Mouse (Mus musculus) limb, embryonic 13.5 days (tissue): ENCODE measurements at regions not wholly inside any gene's neighbourhood (a gene's known extent, or its start where the extent isn't known, plus 50 kb on each side); places are given as distances from the start of the nearest gene placed in this dataset.

ENCODE experiments used
- ATAC-seq: fragments of 200-750 bp; cut with Nextera tagmentation; 2 replicates; pipeline ENCODE4 v1.8.0; 2017; ENCODE audit warnings: low read depth, moderate number of reproducible peaks, moderate TSS enrichment; ENCODE audit not compliant: low FRiP score
- H3K27ac ChIP-seq: fragments of 300-500 bp; sonication (generic); 2 replicates; pipeline ENCODE4 v1.5.1; 2015; ENCODE audit warnings: inconsistent platforms, mild to moderate bottlenecking, moderate library complexity
- H3K27me3 ChIP-seq: fragments of 300-500 bp; sonication (generic); 2 replicates; pipeline ENCODE4 v1.6.1; 2015; ENCODE audit warnings: mild to moderate bottlenecking, inconsistent platforms
- H3K36me3 ChIP-seq: fragments of 300-500 bp; sonication (generic); 2 replicates; pipeline ENCODE4 v1.6.1; 2015; ENCODE audit warnings: inconsistent platforms, mild to moderate bottlenecking, moderate library complexity
- H3K4me1 ChIP-seq: fragments of 300-500 bp; sonication (generic); 2 replicates; pipeline ENCODE4 v1.6.1; 2015; ENCODE audit warnings: inconsistent platforms
- H3K4me2 ChIP-seq: fragments of 300-500 bp; sonication (generic); replicated peaks from 2 replicates; pipeline ENCODE4 v1.6.1; 2015; ENCODE audit warnings: inconsistent platforms, mild to moderate bottlenecking, moderate library complexity
- H3K4me3 ChIP-seq: fragments of 300-500 bp; sonication (generic); 2 replicates; pipeline ENCODE4 v1.5.1; 2015; ENCODE audit warnings: moderate library complexity, mild to moderate bottlenecking, inconsistent platforms
- H3K9ac ChIP-seq: fragments of 300-500 bp; sonication (generic); 2 replicates; pipeline ENCODE4 v1.6.1; 2015; ENCODE audit warnings: mild to moderate bottlenecking, inconsistent platforms
- H3K9me3 ChIP-seq: fragments of 300-500 bp; sonication (generic); 2 replicates; pipeline ENCODE4 v1.6.1; 2016; ENCODE audit warnings: inconsistent platforms
- WGBS: fragments of 180-500 bp; shearing (Covaris S2); methylation state at CpG from one replicate; pipeline ENCODE4 v1.1.7; 2015; 5-methylcytosine and 5-hydroxymethylcytosine counted together

- Histone ChIP-seq H3K27me3 (no peaks in the 10 kb centered on the region), H3K9ac (no peak overlapping the region), H3K4me2 (no peak overlapping the region), H3K4me1 (no peaks in the 10 kb centered on the region), H3K36me3 (no peaks in the 10 kb centered on the region), H3K9me3 (no peaks in the 10 kb centered on the region), H3K4me3 (no peak overlapping the region), H3K27ac (no peak overlapping the region)
- WGBS: 71% methylated on average over 4 of the region's 4 CpGs
- ATAC-seq: no peak
Observed at GRCm38 (mm10) chr14:106190721-106191120, 84.7 kb downstream of the Trim52 start.

- Histone ChIP-seq H3K9me3 (no peaks in the 10 kb centered on the region), H3K27me3 (no peaks in the 10 kb centered on the region), H3K27ac (no peak overlapping the region), H3K4me1 (no peaks in the 10 kb centered on the region), H3K9ac (no peak overlapping the region), H3K4me2 (no peak overlapping the region), H3K4me3 (no peak overlapping the region), H3K36me3 (no peaks in the 10 kb centered on the region)
- WGBS: 81% methylated on average over 2 of the region's 2 CpGs
- ATAC-seq: no peak
Observed at GRCm38 (mm10) chr14:106193583-106193982, 87.6 kb downstream of the Trim52 start.

GRCm38 (mm10) chr14:106194104-106194503 is 88.1 kb downstream of the Trim52 start:
- H3K27ac ChIP-seq: no peak overlapping the region
- no peaks in the 10 kb centered on the region for H3K27me3 ChIP-seq
- ATAC-seq: no peak
- no peaks in the 10 kb centered on the region for H3K9me3 ChIP-seq
- H3K4me2 ChIP-seq: no peak overlapping the region
- no peak overlapping the region for H3K9ac ChIP-seq
- H3K4me3 ChIP-seq: no peak overlapping the region
- 93% methylated on average over 1 of the region's 1 CpGs for WGBS
- H3K36me3 ChIP-seq: no peaks in the 10 kb centered on the region
- H3K4me1 ChIP-seq: no peaks in the 10 kb centered on the region

GRCm38 (mm10) chr14:106197826-106198225 is 91.8 kb downstream of the Trim52 start:
- Histone ChIP-seq H3K4me1 (no peaks in the 10 kb centered on the region), H3K4me3 (no peak overlapping the region), H3K4me2 (no peak overlapping the region), H3K36me3 (no peaks in the 10 kb centered on the region), H3K9ac (no peak overlapping the region), H3K27ac (no peak overlapping the region), H3K27me3 (no peaks in the 10 kb centered on the region), H3K9me3 (no peaks in the 10 kb centered on the region)
- no peak for ATAC-seq
- 52% methylated on average over 1 of the region's 1 CpGs for WGBS

DNA sequence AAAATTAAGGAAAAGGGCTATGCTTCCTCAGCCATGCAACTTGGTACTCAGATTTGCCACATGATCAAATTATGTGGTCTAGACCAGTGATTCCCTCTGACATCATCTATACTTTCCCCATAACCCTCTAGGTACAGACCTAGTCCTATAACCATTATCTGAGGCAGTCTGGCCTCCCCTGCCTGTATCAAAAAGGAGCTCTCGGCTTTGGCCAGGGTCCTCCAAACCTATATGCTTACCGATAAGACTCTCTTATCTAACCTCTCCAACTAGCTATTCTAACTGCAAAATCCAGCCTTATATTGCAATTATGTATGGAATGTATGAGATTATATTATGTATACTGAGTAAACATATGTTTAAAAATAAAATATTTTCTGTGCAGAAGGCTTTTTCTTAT is 93.1 kb downstream of the Trim52 start:
- 93% methylated on average over 2 of the region's 2 CpGs for WGBS
- no peak overlapping the region for H3K9ac ChIP-seq
- no peak for ATAC-seq

GRCm38 (mm10) chr14:106199536-106200319 is 93.7 kb downstream of the Trim52 start:
- H3K36me3 ChIP-seq: no peaks in the 10 kb centered on the region
- no peak overlapping the region for H3K27ac ChIP-seq
- H3K4me2 ChIP-seq: no peak overlapping the region
- WGBS: 40% methylated on average over 1 of the region's 1 CpGs
- H3K9me3 ChIP-seq: no peaks in the 10 kb centered on the region
- no peak overlapping the region for H3K4me3 ChIP-seq
- H3K4me1 ChIP-seq: no peaks in the 10 kb centered on the region
- ATAC-seq: no peak
- H3K27me3 ChIP-seq: no peaks in the 10 kb centered on the region
- H3K9ac ChIP-seq: no peak overlapping the region

More for the DNA sequence above, 93.1 kb downstream of the Trim52 start:
- Histone ChIP-seq H3K36me3 (no peaks in the 10 kb centered on the region), H3K27me3 (no peaks in the 10 kb centered on the region), H3K4me3 (no peak overlapping the region), H3K9me3 (no peaks in the 10 kb centered on the region), H3K4me1 (no peaks in the 10 kb centered on the region), H3K4me2 (no peak overlapping the region), H3K27ac (no peak overlapping the region)

DNA sequence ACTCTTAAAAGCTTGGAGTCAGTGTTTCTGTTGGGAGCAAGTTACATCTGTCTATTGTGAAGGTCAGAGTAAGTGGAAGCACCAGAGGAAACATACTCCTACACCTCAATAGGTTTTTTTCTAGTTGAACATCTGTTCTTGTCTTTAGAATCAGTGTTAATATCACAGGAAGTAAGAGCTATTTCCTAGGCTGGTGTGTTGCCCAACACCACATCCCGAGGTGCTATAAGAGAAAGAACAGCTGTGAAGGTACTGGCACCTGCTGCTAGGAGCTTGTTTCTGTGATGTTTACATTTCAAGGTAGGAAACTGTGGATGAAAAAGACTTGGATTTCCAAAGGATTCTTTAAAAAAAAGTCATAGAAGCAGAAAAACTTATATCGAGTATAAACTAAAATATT is 105.1 kb downstream of the Trim52 start:
- H3K4me3 ChIP-seq: no peak overlapping the region
- H3K27ac ChIP-seq: no peak overlapping the region
- no peaks in the 10 kb centered on the region for H3K27me3 ChIP-seq
- no peaks in the 10 kb centered on the region for H3K9me3 ChIP-seq
- ATAC-seq: peak; percentile 57; the same call in 1 of the 2 replicates
- H3K36me3 ChIP-seq: no peaks in the 10 kb centered on the region
- H3K4me1 ChIP-seq: no peaks in the 10 kb centered on the region
- 48% methylated on average over 2 of the region's 2 CpGs for WGBS
- H3K9ac ChIP-seq: no peak overlapping the region
- H3K4me2 ChIP-seq: no peak overlapping the region

DNA sequence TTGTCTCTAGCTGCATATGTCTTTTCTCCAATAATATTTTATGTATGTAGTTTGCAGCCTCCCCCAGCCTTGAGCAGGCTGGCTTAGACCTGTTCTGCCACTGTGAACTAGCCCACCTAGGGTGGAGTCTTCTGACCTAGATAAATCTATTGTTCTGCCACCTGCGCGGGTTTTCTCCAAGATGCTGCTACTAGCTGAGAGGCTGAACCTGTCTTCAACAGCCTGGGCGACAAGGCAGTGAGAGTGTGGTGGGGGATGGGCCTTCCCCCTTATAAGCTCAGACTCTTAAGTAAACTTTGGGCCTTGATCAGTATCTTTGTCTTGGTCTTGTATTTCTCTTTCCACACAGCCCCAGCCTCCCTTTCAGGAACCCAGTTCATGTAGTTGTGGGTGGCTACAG is 111.7 kb downstream of the Trim52 start:
- no peaks in the 10 kb centered on the region for H3K4me1 ChIP-seq
- H3K4me3 ChIP-seq: no peak overlapping the region
- no peak overlapping the region for H3K27ac ChIP-seq
- no peaks in the 10 kb centered on the region for H3K36me3 ChIP-seq
- no peaks in the 10 kb centered on the region for H3K9me3 ChIP-seq
- H3K27me3 ChIP-seq: no peaks in the 10 kb centered on the region
- no peak overlapping the region for H3K4me2 ChIP-seq
- H3K9ac ChIP-seq: no peak overlapping the region
- WGBS: 84% methylated on average over 3 of the region's 3 CpGs
- no peak for ATAC-seq

GRCm38 (mm10) chr14:106219293-106219797 is 113.3 kb downstream of the Trim52 start:
- no peaks in the 10 kb centered on the region for H3K27me3 ChIP-seq
- no peaks in the 10 kb centered on the region for H3K4me1 ChIP-seq
- no peak for ATAC-seq
- no peaks in the 10 kb centered on the region for H3K36me3 ChIP-seq
- H3K9ac ChIP-seq: no peak overlapping the region
- WGBS: 81% methylated on average over 5 of the region's 5 CpGs
- H3K9me3 ChIP-seq: no peaks in the 10 kb centered on the region
- no peak overlapping the region for H3K4me2 ChIP-seq
- no peak overlapping the region for H3K27ac ChIP-seq
- no peak overlapping the region for H3K4me3 ChIP-seq

GRCm38 (mm10) chr14:106225401-106225800 is 119.4 kb downstream of the Trim52 start:
- Histone ChIP-seq H3K4me1 (no peaks in the 10 kb centered on the region), H3K9ac (no peak overlapping the region), H3K27ac (no peak overlapping the region), H3K9me3 (no peaks in the 10 kb centered on the region), H3K4me2 (no peak overlapping the region), H3K36me3 (no peaks in the 10 kb centered on the region), H3K4me3 (no peak overlapping the region), H3K27me3 (no peaks in the 10 kb centered on the region)
- no peak for ATAC-seq
- WGBS: 62% methylated on average over 1 of the region's 1 CpGs

DNA sequence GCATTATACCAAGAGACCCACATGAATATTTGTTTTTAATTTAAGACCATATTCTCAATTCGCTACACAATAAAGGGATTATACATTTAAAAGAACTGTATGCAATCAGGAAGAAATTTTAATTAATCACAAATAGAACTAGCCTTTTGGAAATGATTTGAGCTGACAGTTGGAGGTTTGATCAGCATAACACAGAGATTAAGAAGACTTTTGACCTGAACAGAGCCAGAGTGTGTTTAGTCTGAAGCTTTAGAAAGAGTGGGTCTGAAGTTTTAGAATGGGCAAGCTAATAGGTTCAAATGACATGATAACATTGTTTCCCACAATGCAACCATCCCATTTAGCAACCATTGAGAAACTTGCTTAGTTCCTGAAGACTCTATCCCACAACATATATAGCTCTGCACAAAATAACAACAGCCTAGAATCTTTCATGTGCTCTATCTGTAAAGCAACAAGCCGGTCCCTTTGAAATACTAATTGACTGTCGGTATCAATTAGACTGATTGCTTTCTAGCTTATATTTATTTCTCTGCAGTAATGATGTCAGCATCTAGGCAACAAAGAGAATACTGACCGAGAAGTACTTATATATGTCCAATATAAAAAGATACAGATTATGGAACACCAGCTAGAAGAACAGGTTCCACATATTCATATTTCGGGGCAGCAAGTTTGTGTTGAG is 135.9 kb downstream of the Trim52 start:
- H3K9ac ChIP-seq: no peak overlapping the region
- 89% methylated on average over 5 of the region's 5 CpGs for WGBS
- H3K27me3 ChIP-seq: no peaks in the 10 kb centered on the region
- no peak overlapping the region for H3K27ac ChIP-seq
- H3K4me2 ChIP-seq: no peak overlapping the region
- ATAC-seq: no peak
- no peaks in the 10 kb centered on the region for H3K9me3 ChIP-seq
- no peaks in the 10 kb centered on the region for H3K36me3 ChIP-seq
- H3K4me1 ChIP-seq: no peaks in the 10 kb centered on the region
- no peak overlapping the region for H3K4me3 ChIP-seq

GRCm38 (mm10) chr14:106259396-106260108 is 153.6 kb downstream of the Trim52 start:
- H3K4me2 ChIP-seq: no peak overlapping the region
- no peak overlapping the region for H3K4me3 ChIP-seq
- H3K4me1 ChIP-seq: no peaks in the 10 kb centered on the region
- H3K36me3 ChIP-seq: no peaks in the 10 kb centered on the region
- H3K9ac ChIP-seq: no peak overlapping the region
- no peaks in the 10 kb centered on the region for H3K27me3 ChIP-seq
- no peaks in the 10 kb centered on the region for H3K9me3 ChIP-seq
- no peak; the same call in 1 of the 2 replicates for ATAC-seq
- WGBS: 5% methylated on average over 4 of the region's 4 CpGs
- H3K27ac ChIP-seq: no peak overlapping the region
